Mouse (Mus musculus): Measurements from ENCODE around the gene Hist2h2be.
"Not testable (repeated sequence)": the region's sequence is repeated elsewhere in the genome, so short reads cannot be mapped to it uniquely, and the experiment has no call there.

Gene Hist2h2be

GRCm38 (mm10) chr3:96220765-96221639 lies at the start of gene Hist2h2be, which contains the start of gene Hist2h2ac:
Hist2h2be (plus strand) TSS chr3:96221119.
Hist2h2ac (minus strand) TSS chr3:96220880.
- DNase-seq = peak; percentile 85 to 87

GRCm38 (mm10) chr3:96171583-96172196 lies 49.2 kb upstream of the Hist2h2be start:
- no peak for DNase-seq

GRCm38 (mm10) chr3:96172197-96173178 lies 48.4 kb upstream of the Hist2h2be start, which contains the start of gene Sf3b4:
Sf3b4 (plus strand) TSS chr3:96172332.
- peak; percentile 87 to 90 for DNase-seq

GRCm38 (mm10) chr3:96173185-96173584 lies 47.7 kb upstream of the Hist2h2be start:
- no peak for DNase-seq

DNA sequence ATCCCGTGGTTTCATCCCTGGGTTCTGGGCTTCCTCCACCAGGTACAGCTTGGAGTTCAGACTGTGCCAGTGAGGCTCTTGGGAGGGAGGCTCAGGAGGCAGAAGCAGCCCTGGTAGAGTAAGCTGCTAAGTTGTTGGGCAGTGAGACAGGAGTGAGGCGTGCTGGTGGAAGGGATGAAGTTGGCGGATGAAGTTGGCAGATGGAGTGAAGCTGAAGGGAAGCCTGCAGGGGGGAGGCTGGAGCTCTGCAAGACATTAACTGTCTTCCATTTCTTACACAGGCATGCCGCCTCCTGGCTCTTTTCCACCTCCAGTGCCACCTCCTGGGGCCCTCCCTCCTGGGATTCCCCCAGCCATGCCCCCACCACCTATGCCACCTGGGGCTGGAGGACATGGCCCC lies 46.9 kb upstream of the Hist2h2be start:
- DNase-seq = not testable (repeated sequence)

GRCm38 (mm10) chr3:96175251-96175650 lies 45.7 kb upstream of the Hist2h2be start:
- no peak for DNase-seq

DNA sequence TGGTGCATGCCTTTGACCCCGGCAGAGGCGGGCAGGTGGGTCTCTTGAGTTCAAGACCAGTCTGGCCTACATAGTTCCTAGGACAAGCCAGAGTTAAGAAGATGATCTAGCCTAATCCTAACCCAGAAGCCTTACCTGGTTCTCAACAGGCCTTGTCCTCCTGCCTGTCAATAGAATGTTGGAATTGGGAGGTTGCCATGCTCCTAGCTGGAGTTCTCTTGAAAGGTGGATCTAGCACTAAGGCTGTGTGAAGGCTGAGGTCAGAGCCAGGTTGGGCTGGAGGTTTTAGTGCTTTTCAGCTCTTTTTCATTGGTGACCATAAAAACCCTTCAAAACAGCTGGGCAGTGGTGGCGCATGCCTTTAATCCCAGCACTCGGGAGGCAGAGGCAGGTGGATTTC lies 42.5 kb upstream of the Hist2h2be start:
- no peak for DNase-seq

GRCm38 (mm10) chr3:96178902-96179301 lies 42.0 kb upstream of the Hist2h2be start:
- no peak for DNase-seq

GRCm38 (mm10) chr3:96179531-96179930 lies 41.4 kb upstream of the Hist2h2be start:
- DNase-seq = peak; percentile 52 to 76

- peak; percentile 90 to 95 for DNase-seq
Measured at GRCm38 (mm10) chr3:96180727-96181477, 40.0 kb upstream of the Hist2h2be start, which contains the start of gene Sv2a. Sv2a (plus strand) TSS chr3:96181151.

- peak; percentile 59 to 72 for DNase-seq
Measured at GRCm38 (mm10) chr3:96181510-96182381, 39.2 kb upstream of the Hist2h2be start.

GRCm38 (mm10) chr3:96182382-96182776 lies 38.5 kb upstream of the Hist2h2be start:
- peak; percentile 49 to 55 for DNase-seq

DNA sequence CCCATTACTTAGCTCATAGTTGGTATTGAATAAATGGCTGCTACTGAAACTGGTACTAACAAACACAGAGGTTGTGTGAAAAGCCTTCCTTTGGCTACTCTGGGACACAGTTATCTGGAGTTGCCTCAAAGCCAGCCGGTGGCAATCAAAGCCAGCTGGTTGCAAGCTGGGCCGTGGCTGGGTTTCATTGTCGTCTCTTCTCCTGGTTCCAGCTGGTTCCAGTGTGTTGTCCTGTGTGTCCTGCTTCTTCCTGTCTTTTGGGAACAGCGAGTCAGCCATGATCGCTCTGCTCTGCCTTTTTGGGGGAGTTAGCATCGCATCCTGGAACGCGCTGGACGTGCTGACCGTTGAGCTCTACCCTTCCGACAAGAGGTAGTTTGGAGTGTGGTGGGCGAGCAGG lies 27.9 kb upstream of the Hist2h2be start:
- no peak for DNase-seq

DNA sequence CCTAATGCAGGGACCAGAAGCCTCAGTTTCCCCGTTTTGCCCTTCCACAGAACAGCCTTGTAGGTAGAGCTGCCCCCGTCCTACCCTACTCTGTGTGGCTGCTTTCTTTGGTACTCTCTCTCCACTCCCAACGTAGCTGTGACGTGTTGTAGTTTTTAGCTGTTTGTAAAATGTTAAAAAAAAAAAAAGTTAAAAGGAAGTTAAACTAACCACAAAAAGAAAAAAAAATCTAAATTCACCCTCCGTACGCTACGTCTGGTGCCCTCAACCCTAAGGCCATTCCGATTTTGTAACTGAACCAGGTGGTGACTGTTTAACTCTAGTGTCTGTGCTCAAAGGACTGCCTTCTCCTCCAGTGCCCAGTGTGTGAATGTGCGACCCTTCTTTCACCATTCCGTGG lies 26.0 kb upstream of the Hist2h2be start:
- DNase-seq = no peak

DNA sequence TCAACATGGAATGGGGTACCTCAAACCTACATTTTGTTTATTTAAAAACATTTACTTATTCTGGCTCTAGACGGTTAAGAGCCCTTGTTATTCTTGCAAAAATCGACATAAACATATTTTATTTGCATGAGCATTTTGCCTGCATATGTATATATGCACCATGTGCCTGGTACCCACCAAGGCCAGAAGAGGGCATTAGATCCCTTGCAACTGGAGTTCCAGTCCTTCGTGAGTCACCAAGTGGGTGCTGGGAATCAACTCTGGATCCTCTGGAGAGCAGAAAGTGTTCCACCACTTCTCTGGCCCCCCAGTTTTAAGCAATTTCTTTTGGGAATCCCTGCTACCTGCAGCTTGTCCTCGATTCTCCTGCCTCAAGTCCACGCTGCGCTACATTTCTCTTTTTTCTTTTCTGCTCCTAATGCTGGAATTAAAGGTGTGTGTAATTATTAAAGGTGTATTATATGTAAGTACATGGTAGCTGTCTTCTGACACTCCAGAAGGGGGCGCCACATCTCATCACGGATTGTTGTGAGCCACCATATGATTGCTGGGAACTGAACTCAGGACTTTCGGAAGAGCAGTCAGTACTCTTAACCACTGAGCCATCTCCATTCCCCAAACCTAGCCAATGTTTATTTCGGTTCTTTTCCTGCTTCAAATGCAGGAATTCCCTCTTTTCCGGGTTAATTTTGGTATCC lies 25.2 kb upstream of the Hist2h2be start:
- DNase-seq = peak in 1 of 2 experiments; percentile 60

GRCm38 (mm10) chr3:96196437-96197128 lies 24.3 kb upstream of the Hist2h2be start:
- DNase-seq = no peak

- DNase-seq = peak; percentile 91 to 93
Measured at GRCm38 (mm10) chr3:96197129-96197749, 23.7 kb upstream of the Hist2h2be start.

DNA sequence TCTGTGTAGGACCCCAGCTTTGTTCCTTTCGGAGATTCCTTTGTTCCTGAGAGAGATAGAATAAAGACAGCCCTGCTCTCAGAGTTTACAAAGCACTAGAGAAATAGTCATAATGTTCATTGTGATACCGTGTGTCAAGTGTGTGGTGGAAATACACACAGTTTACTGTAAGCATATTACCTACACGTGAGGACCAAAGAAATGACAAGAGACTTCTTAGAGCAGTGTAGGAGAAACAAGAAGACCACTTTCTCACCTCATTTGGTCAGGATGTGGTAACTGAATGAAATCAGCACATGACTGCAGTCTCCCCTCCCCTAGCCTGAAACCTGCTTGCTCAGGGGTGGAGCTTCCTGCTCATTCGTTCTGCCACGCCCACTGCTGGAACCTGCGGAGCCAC lies 22.7 kb upstream of the Hist2h2be start:
- no peak for DNase-seq

Data from cerebellum, postnatal 25 days (tissue).